Mouse (Mus musculus) stomach, embryonic 14.5 days (tissue): ENCODE results near the gene Plcb4. TPM values are rescaled to one million over a fixed set of nuclear protein-coding genes. Genes with fewer than 3 reads are reported as not detected.

Source experiments
- ATAC-seq: fragments of 200-750 bp; cut with Nextera tagmentation; 2 replicates; pipeline ENCODE4 v1.8.0; 2017; ENCODE audit warnings: low read depth, moderate TSS enrichment; ENCODE audit not compliant: insufficient number of reproducible peaks, insufficient read depth, low FRiP score
- H3K27ac ChIP-seq: fragments of 300-500 bp; sonication (generic); 2 replicates; pipeline ENCODE4 v1.5.1; 2014; ENCODE audit warnings: mild to moderate bottlenecking, low read length, moderate library complexity, mixed read lengths
- H3K27me3 ChIP-seq: fragments of 300-500 bp; sonication (generic); 2 replicates; pipeline ENCODE4 v1.6.1; 2014; ENCODE audit warnings: low read length, control low read depth, mixed read lengths; ENCODE audit not compliant: control insufficient read depth, insufficient read depth
- H3K36me3 ChIP-seq: fragments of 300-500 bp; sonication (generic); 2 replicates; pipeline ENCODE4 v1.6.1; 2014; ENCODE audit warnings: mild to moderate bottlenecking, control low read depth, low read length, moderate library complexity, mixed read lengths; ENCODE audit not compliant: control insufficient read depth, insufficient read depth
- H3K4me1 ChIP-seq: fragments of 300-500 bp; sonication (generic); 2 replicates; pipeline ENCODE4 v1.6.1; 2014; ENCODE audit warnings: low read length, control low read depth, mixed read lengths; ENCODE audit not compliant: control insufficient read depth, insufficient read depth
- H3K4me2 ChIP-seq: fragments of 300-500 bp; sonication (generic); replicated peaks from 2 replicates; pipeline ENCODE4 v1.6.1; 2014; ENCODE audit warnings: low read depth, low read length, control low read depth
- H3K4me3 ChIP-seq: fragments of 300-500 bp; sonication (generic); 2 replicates; pipeline ENCODE4 v1.5.1; 2014; ENCODE audit warnings: low read depth, low read length, control low read depth
- H3K9ac ChIP-seq: fragments of 300-500 bp; sonication (generic); replicated peaks from 2 replicates; pipeline ENCODE4 v1.6.1; 2014; ENCODE audit warnings: low read depth, mild to moderate bottlenecking, control low read depth, low read length, moderate library complexity, mixed read lengths
- H3K9me3 ChIP-seq: fragments of 300-500 bp; sonication (generic); 2 replicates; pipeline ENCODE4 v1.6.1; 2016; ENCODE audit warnings: low read depth, low read length, control low read depth; ENCODE audit not compliant: control insufficient read depth
- WGBS: fragments of 180-500 bp; shearing (Covaris S2); extraction: QIAGEN DNeasy Blood & Tissue Kit; methylation state at CpG from one replicate; pipeline ENCODE4 v1.1.7; 2014; 5-methylcytosine and 5-hydroxymethylcytosine counted together
- polyA plus RNA-seq: library from polyadenylated mRNA; unstranded; fragments of >200 nt; fragmentation: Nextera tagmentation; extraction: Ambion mirVana; gene quantifications from 2 replicates; pipeline ENCODE4 v1.2.1, GENCODE M21; 2014

Plcb4 gene
- polyA plus RNA-seq, 1 experiment from 2014 or later, result 51.4 TPM

- Histone ChIP-seq H3K9me3 (no peaks in the 10 kb centered on the region), H3K27me3 (no peaks in the 10 kb centered on the region), H3K9ac (no peak overlapping the region), H3K36me3 (no peaks in the 10 kb centered on the region), H3K4me2 (no peak overlapping the region), H3K4me3 (no peak overlapping the region), H3K4me1 (no peaks in the 10 kb centered on the region), H3K27ac (no peak overlapping the region)
- ATAC-seq, result no peak
- 68% methylated on average over 5 of the region's 5 CpGs for WGBS
Observed at GRCm38 (mm10) chr2:135677601-135678000, 18.8 kb downstream of the Plcb4 start.

- 90% methylated on average over 8 of the region's 8 CpGs for WGBS
- no peak overlapping the region for H3K4me2 ChIP-seq
- H3K4me1 ChIP-seq, result no peaks in the 10 kb centered on the region
- no peaks in the 10 kb centered on the region for H3K9me3 ChIP-seq
- no peaks in the 10 kb centered on the region for H3K27me3 ChIP-seq
- no peak overlapping the region for H3K4me3 ChIP-seq
- H3K9ac ChIP-seq, result no peak overlapping the region
- H3K27ac ChIP-seq, result no peak overlapping the region
- H3K36me3 ChIP-seq, result no peaks in the 10 kb centered on the region
- no peak for ATAC-seq
Observed at GRCm38 (mm10) chr2:135680001-135680400, 21.2 kb downstream of the Plcb4 start.

- H3K4me3 ChIP-seq, result no peak overlapping the region
- ATAC-seq, result no peak
- H3K27me3 ChIP-seq, result no peaks in the 10 kb centered on the region
- no peaks in the 10 kb centered on the region for H3K9me3 ChIP-seq
- H3K4me2 ChIP-seq, result no peak overlapping the region
- no peak overlapping the region for H3K27ac ChIP-seq
- WGBS, result 92% methylated on average over 5 of the region's 5 CpGs
- H3K9ac ChIP-seq, result no peak overlapping the region
- no peaks in the 10 kb centered on the region for H3K4me1 ChIP-seq
- H3K36me3 ChIP-seq, result no peaks in the 10 kb centered on the region
Observed at GRCm38 (mm10) chr2:135680406-135681134, 21.8 kb downstream of the Plcb4 start.

GRCm38 (mm10) chr2:135683684-135684440 lies 25.1 kb downstream of the Plcb4 start:
- Histone ChIP-seq H3K36me3 (no peaks in the 10 kb centered on the region), H3K9me3 (no peaks in the 10 kb centered on the region), H3K4me2 (no peak overlapping the region), H3K27me3 (no peaks in the 10 kb centered on the region), H3K4me1 (no peaks in the 10 kb centered on the region), H3K4me3 (no peak overlapping the region), H3K9ac (no peak overlapping the region), H3K27ac (no peak overlapping the region)
- ATAC-seq, result no peak
- WGBS, result 75% methylated on average over 10 of the region's 10 CpGs

GRCm38 (mm10) chr2:135686692-135687091 lies 27.9 kb downstream of the Plcb4 start:
- ATAC-seq, result no peak
- no peaks in the 10 kb centered on the region for H3K4me1 ChIP-seq
- H3K27me3 ChIP-seq, result no peaks in the 10 kb centered on the region
- peak overlapping the region; percentile 2; the same call in 1 of the 2 replicates for H3K27ac ChIP-seq
- H3K4me2 ChIP-seq, result no peak overlapping the region
- H3K9me3 ChIP-seq, result no peaks in the 10 kb centered on the region
- no peak overlapping the region for H3K4me3 ChIP-seq
- no peak overlapping the region for H3K9ac ChIP-seq
- whole genome bisulfite sequencing, result 35% methylated on average over 4 of the region's 4 CpGs
- no peaks in the 10 kb centered on the region for H3K36me3 ChIP-seq

GRCm38 (mm10) chr2:135687585-135687984 lies 28.8 kb downstream of the Plcb4 start:
- peak; percentile 83; the same call in 1 of the 2 replicates for ATAC-seq
- Histone ChIP-seq H3K27me3 (no peaks in the 10 kb centered on the region), H3K4me1 (0 out of 2 replicates have a peak, but pooled peaks cover 2% of the 10 kb centered on the region), H3K9me3 (no peaks in the 10 kb centered on the region), H3K36me3 (no peaks in the 10 kb centered on the region), H3K4me2 (no peak overlapping the region), H3K27ac (no peak overlapping the region; the same call in 1 of the 2 replicates), H3K9ac (no peak overlapping the region), H3K4me3 (no peak overlapping the region)
- 78% methylated on average over 5 of the region's 5 CpGs for WGBS

GRCm38 (mm10) chr2:135692568-135693488 lies 34.0 kb downstream of the Plcb4 start:
- H3K4me1 ChIP-seq, result peaks cover 10% of the 10 kb centered on the region; the same call in 1 of the 2 replicates

More at GRCm38 (mm10) chr2:135692568-135693488, 34.0 kb downstream of the Plcb4 start:
- H3K4me2 ChIP-seq, result 0 out of 2 replicates have a peak overlapping the region, but pooled peaks have one; percentile 12
- no peaks in the 10 kb centered on the region for H3K36me3 ChIP-seq
- H3K4me3 ChIP-seq, result no peak overlapping the region
- ATAC-seq, result no peak
- H3K9ac ChIP-seq, result no peak overlapping the region
- no peaks in the 10 kb centered on the region for H3K27me3 ChIP-seq
- H3K27ac ChIP-seq, result 0 out of 2 replicates have a peak overlapping the region, but pooled peaks have one; percentile 27
- no peaks in the 10 kb centered on the region for H3K9me3 ChIP-seq
- WGBS, result 47% methylated on average over 12 of the region's 12 CpGs
